Comparison of ENCODE assay signal across 24 mouse cellular contexts in genomic region chr4:130268736-130269135, GRCm38 (mm10). TPM values are rescaled to one million over a fixed set of nuclear protein-coding genes. Genes with fewer than 3 reads are reported as not detected.
"Had no signal": no experiment of that assay in that cellular context is flagged by ENCODE, and none has a peak within 500 bp of the region (broad histone marks: within the 10 kb centered on the region; RNA-seq: fewer than 3 reads in every experiment).

No protein-coding gene starts in this region.

- H3K4me2 ChIP-seq: liver, embryonic 11.5 days; liver, embryonic 13.5 days; liver, embryonic 15.5 days; lung, embryonic 14.5 days; midbrain, embryonic 11.5 days; neural tube, embryonic 13.5 days; neural tube, embryonic 15.5 days; stomach, embryonic 15.5 days had no signal

- H3K27ac ChIP-seq: liver, embryonic 13.5 days; liver, embryonic 15.5 days; neural tube, embryonic 13.5 days; neural tube, embryonic 15.5 days; stomach, embryonic 15.5 days had no signal

- H3K27me3 ChIP-seq: neural tube, embryonic 13.5 days; neural tube, embryonic 15.5 days had no signal

- DNase-seq: liver; liver, embryonic 13.5 days; liver, postnatal 0 days; lung, embryonic 14.5 days; lung, postnatal 10 days; lung, postnatal 4 days; midbrain, embryonic 14.5 days; retina, postnatal 1 day; right cerebral cortex, adult 18-20 months; right cerebral cortex, postnatal 25 days; thymus, adult 2 months; thymus, postnatal 25 days; thymus, postnatal 4 days had no signal

- H3K4me3 ChIP-seq: liver, embryonic 13.5 days; liver, embryonic 15.5 days; myocyte; neural tube, embryonic 13.5 days; neural tube, embryonic 15.5 days; stomach, embryonic 15.5 days had no signal

- ATAC-seq: liver, postnatal 0 days; midbrain, embryonic 16.5 days had no signal

- H3K9ac ChIP-seq: liver, embryonic 13.5 days; liver, embryonic 15.5 days; liver, postnatal 0 days; lung, embryonic 14.5 days; neural tube, embryonic 13.5 days; neural tube, embryonic 15.5 days; stomach, embryonic 15.5 days had no signal

- H3K36me3 ChIP-seq: liver, embryonic 13.5 days; liver, embryonic 15.5 days; neural tube, embryonic 15.5 days; stomach, embryonic 15.5 days had no signal

- H3K9me3 ChIP-seq: liver, embryonic 13.5 days; liver, embryonic 15.5 days; neural tube, embryonic 13.5 days; neural tube, embryonic 15.5 days; stomach, embryonic 15.5 days had no signal

RNA-seq across cellular contexts. Expression of gene Gm10570, which starts 39.7 kb away (rescaled TPM):
- polyA plus RNA-seq: liver, embryonic 11.5 days; liver, embryonic 13.5 days; liver, embryonic 15.5 days; liver, postnatal 0 days; lung, embryonic 14.5 days; lung, embryonic 16.5 days; midbrain, embryonic 11.5 days; midbrain, embryonic 14.5 days; neural tube, embryonic 11.5 days; spleen, adult 2 months; stomach, embryonic 15.5 days; thymus, adult 2 months had no signal

RNA-seq across cellular contexts. Expression of gene Gm853, which starts 46.5 kb away (rescaled TPM):
- polyA plus RNA-seq: liver, embryonic 11.5 days; liver, embryonic 13.5 days; liver, embryonic 15.5 days; liver, postnatal 0 days; lung, embryonic 14.5 days; lung, embryonic 16.5 days; midbrain, embryonic 11.5 days; midbrain, embryonic 14.5 days; midbrain, embryonic 16.5 days; myocyte; neural tube, embryonic 11.5 days; neural tube, embryonic 13.5 days; neural tube, embryonic 15.5 days; spleen, adult 2 months; stomach, embryonic 15.5 days had no signal
